In genomic region chr9:32456707-32457106, GRCm38 (mm10) we compare ENCODE assay signal across 16 mouse cellular contexts.
DNase-seq lines count a peak whose midpoint lies in the region; ATAC-seq and TF ChIP-seq lines count a peak whose summit lies in the region.
"Had no signal": no experiment of that assay in that cellular context is flagged by ENCODE, and none has a peak within 500 bp of the region (broad histone marks: within the 10 kb centered on the region; RNA-seq: fewer than 3 reads in every experiment).

No protein-coding gene starts in this region.

- no peaks in the 10 kb centered on the region for H3K27me3 ChIP-seq in liver, postnatal 0 days (ENCODE audit: insufficient read depth, low read length)
- no peaks in the 10 kb centered on the region for H3K27me3 ChIP-seq in liver, embryonic 11.5 days (replicated peaks; ENCODE audit: control insufficient read depth, insufficient read depth, low read length)
- H3K27me3 ChIP-seq: hindbrain, embryonic 13.5 days had no signal

- no peak overlapping the region for H3K27ac ChIP-seq in gastrocnemius, adult 2 months
- no peak overlapping the region for H3K27ac ChIP-seq in liver, postnatal 0 days (ENCODE audit: low read depth)
- H3K27ac ChIP-seq in liver, embryonic 11.5 days (ENCODE audit: low read depth, low read length): no peak overlapping the region
- H3K27ac ChIP-seq in left cerebral cortex, adult 2 months: no peak overlapping the region
- H3K27ac ChIP-seq: forebrain, embryonic 10.5 days; heart, embryonic 10.5 days; hindbrain, embryonic 13.5 days had no signal

- TF ChIP-seq CTCF in gastrocnemius, adult 2 months (IDR thresholded peaks at IDR 0.05): peak; percentile 0; the same call in 1 of the 2 replicates
- peak; percentile 40; the same call in 1 of the 2 replicates for TF ChIP-seq CTCF in liver, postnatal 0 days (IDR thresholded peaks at IDR 0.05; ENCODE audit: low read depth)
- no peak; the same call in 1 of the 2 replicates for TF ChIP-seq CTCF in left cerebral cortex, adult 2 months (IDR thresholded peaks at IDR 0.05)

- no peak overlapping the region for H3K4me3 ChIP-seq in gastrocnemius, adult 2 months
- no peak overlapping the region for H3K4me3 ChIP-seq in liver, postnatal 0 days (ENCODE audit: low read depth, low read length)
- H3K4me3 ChIP-seq in liver, embryonic 11.5 days (ENCODE audit: low read depth, low read length): no peak overlapping the region
- no peak overlapping the region for H3K4me3 ChIP-seq in left cerebral cortex, adult 2 months
- H3K4me3 ChIP-seq: forebrain, embryonic 10.5 days; heart, embryonic 10.5 days; hindbrain, embryonic 13.5 days had no signal

- ATAC-seq in liver, postnatal 0 days: no peak
- no peak for ATAC-seq in liver, embryonic 11.5 days (replicated peaks; ENCODE audit: low FRiP score)
- ATAC-seq: intestine, embryonic 16.5 days had no signal

- 62% methylated on average over 3 of the region's 3 CpGs for WGBS in liver, postnatal 0 days (ENCODE audit: insufficient replicate concordance)
- 77% methylated on average over 3 of the region's 3 CpGs for WGBS in liver, embryonic 11.5 days

- H3K4me1 ChIP-seq in liver, postnatal 0 days (ENCODE audit: insufficient read depth): no peaks in the 10 kb centered on the region
- H3K4me1 ChIP-seq in liver, embryonic 11.5 days (replicated peaks; ENCODE audit: control insufficient read depth, insufficient read depth, low read length): no peaks in the 10 kb centered on the region; the same call in 1 of the 2 replicates

- no peaks in the 10 kb centered on the region for H3K9me3 ChIP-seq in liver, postnatal 0 days (ENCODE audit: low read length)
- H3K9me3 ChIP-seq in liver, embryonic 11.5 days (ENCODE audit: control insufficient read depth, low read length): no peaks in the 10 kb centered on the region
- H3K9me3 ChIP-seq: forebrain, embryonic 10.5 days; heart, embryonic 10.5 days; hindbrain, embryonic 13.5 days had no signal

- no peak overlapping the region for H3K9ac ChIP-seq in liver, postnatal 0 days (replicated peaks)
- H3K9ac ChIP-seq in liver, embryonic 11.5 days (ENCODE audit: low read depth, low read length): no peak overlapping the region
- H3K9ac ChIP-seq: hindbrain, embryonic 13.5 days had no signal

- no peak for DNase-seq in gastrocnemius, adult 2 months
- DNase-seq in gastrocnemius, postnatal 4 days (ENCODE audit: low spot score in 2 of 2): no peak
- DNase-seq in liver, postnatal 0 days: no peak
- no peak for DNase-seq in liver, embryonic 11.5 days (ENCODE audit: low spot score)
- peak; percentile 54 for DNase-seq in A20 (ENCODE audit: low read depth, low spot score)
- DNase-seq in induced T-regulatory cell, adult 2 months (ENCODE audit: low read depth): peak; percentile 38
- DNase-seq in left cerebral cortex, postnatal 4 days: no peak
- no peak for DNase-seq in left cerebral cortex, adult 2 months (ENCODE audit: extremely low spot score in 1 of 2, low spot score in 2 of 2)
- DNase-seq: gastrocnemius, postnatal 25 days; kidney, postnatal 25 days had no signal

- no peak for TF ChIP-seq EP300 in liver, postnatal 0 days (IDR thresholded peaks at IDR 0.05; ENCODE audit: low read depth)

- intact Hi-C loops in gastrocnemius, adult 2 months (cut with DNase I): no loop called here
- intact Hi-C loops in left cerebral cortex, postnatal 4 days (cut with DNase I): no loop called here
- intact Hi-C loops in left cerebral cortex, adult 2 months (cut with DNase I): loop anchor here (5.0 kb wide), 1 partner anchor 49 kb away; no protein-coding TSS in a partner anchor

- H3K4me2 ChIP-seq in liver, postnatal 0 days (ENCODE audit: low read depth, low read length): no peak overlapping the region
- H3K4me2 ChIP-seq in liver, embryonic 11.5 days: no peak overlapping the region
- H3K4me2 ChIP-seq: hindbrain, embryonic 13.5 days; midbrain, embryonic 11.5 days had no signal

- H3K36me3 ChIP-seq in liver, postnatal 0 days (replicated peaks; ENCODE audit: insufficient read depth, low read length): peaks cover 14% of the 10 kb centered on the region
- 0 out of 2 replicates have a peak, but pooled peaks cover 3% of the 10 kb centered on the region for H3K36me3 ChIP-seq in liver, embryonic 11.5 days (ENCODE audit: control insufficient read depth, insufficient read depth, low read length)
- H3K36me3 ChIP-seq: G1E; hindbrain, embryonic 13.5 days had no signal

Comparison
In these comparisons a context has a peak if more than half of its experiments do, and no peak if none do; other contexts are left out.
1. DNase-seq: peak in A20 (single experiment) and induced T-regulatory cell, adult 2 months (single experiment); none in gastrocnemius, adult 2 months (single experiment), gastrocnemius, postnatal 4 days (0 of 2), liver, postnatal 0 days (single experiment), liver, embryonic 11.5 days (single experiment), left cerebral cortex, postnatal 4 days (single experiment) and left cerebral cortex, adult 2 months (0 of 2).